Mouse (Mus musculus): ENCODE results near the gene Padi2.

The Padi2 gene

GRCm38 (mm10) chr4:140986024-140986710 is 80.0 kb downstream of the Padi2 start:
- CTCF ChIA-PET: interaction anchor here (0.6 kb wide), 1 partner anchor 267 kb away, joined by 3 read pairs; no protein-coding TSS in a partner anchor

GRCm38 (mm10) chr4:140986711-140987395 is 80.7 kb downstream of the Padi2 start, which contains the start of gene Atp13a2:
TSS of gene Atp13a2 (plus strand) at chr4:140986873.
- CTCF ChIA-PET: no interaction called here

- CTCF ChIA-PET: no interaction called here
Measured at GRCm38 (mm10) chr4:140987476-140987875, 81.3 kb downstream of the Padi2 start.

- CTCF ChIA-PET: interaction anchor here (0.6 kb wide), 1 partner anchor 28 kb away, joined by 3 read pairs; no protein-coding TSS in a partner anchor
Measured at GRCm38 (mm10) chr4:140988706-140989290, 82.7 kb downstream of the Padi2 start.

GRCm38 (mm10) chr4:140989447-140989846 is 83.3 kb downstream of the Padi2 start:
- CTCF ChIA-PET: no interaction called here

- CTCF ChIA-PET: no interaction called here
Measured at GRCm38 (mm10) chr4:140992215-140992614, 86.1 kb downstream of the Padi2 start.

- CTCF ChIA-PET: no interaction called here
Measured at GRCm38 (mm10) chr4:140993846-140994245, 87.7 kb downstream of the Padi2 start.

- CTCF ChIA-PET: no interaction called here
Measured at GRCm38 (mm10) chr4:140995811-140996210, 89.7 kb downstream of the Padi2 start.

- CTCF ChIA-PET: no interaction called here
Measured at GRCm38 (mm10) chr4:140996812-140997211, 90.7 kb downstream of the Padi2 start.

Data from spleen, embryonic (tissue).